Mouse (Mus musculus): ENCODE data around the gene Birc2. TPM values are rescaled to one million over a fixed set of nuclear protein-coding genes. Genes with fewer than 3 reads are reported as not detected.

The Birc2 gene
- polyA plus RNA-seq (2014; fragmentation: Illumina TruSeq; extraction: RNeasy Lipid Tissue Mini Kit (QIAGEN cat#74804); ENCODE audit: low read depth, low replicate concordance) = 45.5 TPM

DNA sequence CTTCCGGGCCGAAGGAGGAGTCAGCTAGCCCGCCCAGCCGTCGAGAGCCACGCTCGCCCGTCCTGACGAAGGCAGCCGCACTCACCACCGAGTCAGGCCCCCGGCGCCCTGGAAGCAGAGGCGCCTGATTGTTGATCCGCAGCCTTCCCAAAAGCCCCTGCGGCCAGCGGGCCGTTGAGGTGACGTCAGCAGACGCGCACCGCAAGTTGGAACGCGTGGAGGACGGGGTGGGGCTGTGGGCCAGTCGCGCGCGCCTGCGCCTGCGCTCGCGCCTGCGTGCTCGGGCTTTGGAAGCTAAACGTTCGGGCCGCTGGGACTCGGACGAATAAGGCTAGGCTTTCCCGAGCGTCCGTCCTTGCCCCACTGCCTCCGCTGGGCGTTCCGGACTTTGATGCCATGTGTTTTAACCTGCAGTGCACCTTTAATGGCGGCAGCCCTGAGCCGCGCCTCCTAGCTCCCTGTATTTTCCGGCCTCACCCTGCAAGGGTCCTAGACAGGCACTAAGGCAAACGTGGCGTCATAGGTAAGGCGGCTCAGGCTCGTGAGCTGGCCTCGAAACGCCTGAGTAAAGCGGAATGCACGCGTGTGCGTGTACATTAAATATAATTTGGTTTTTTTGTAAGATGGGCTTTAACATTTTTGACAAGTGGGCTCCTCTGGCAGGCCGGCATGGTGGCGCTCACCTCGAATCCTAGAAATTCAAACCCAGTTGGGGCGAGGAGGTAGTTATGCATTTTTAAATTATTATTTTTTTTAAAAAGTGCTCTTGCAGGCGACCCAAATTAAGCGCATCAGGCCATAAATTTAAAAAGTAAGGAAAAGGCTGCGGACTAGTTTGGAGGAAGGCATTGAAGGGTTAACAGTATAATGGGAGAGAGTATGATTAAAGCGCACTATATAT, at the start of gene Birc2:
Birc2 (minus strand) TSS at position 160 of the 901 bp plus-strand sequence.

DNA sequence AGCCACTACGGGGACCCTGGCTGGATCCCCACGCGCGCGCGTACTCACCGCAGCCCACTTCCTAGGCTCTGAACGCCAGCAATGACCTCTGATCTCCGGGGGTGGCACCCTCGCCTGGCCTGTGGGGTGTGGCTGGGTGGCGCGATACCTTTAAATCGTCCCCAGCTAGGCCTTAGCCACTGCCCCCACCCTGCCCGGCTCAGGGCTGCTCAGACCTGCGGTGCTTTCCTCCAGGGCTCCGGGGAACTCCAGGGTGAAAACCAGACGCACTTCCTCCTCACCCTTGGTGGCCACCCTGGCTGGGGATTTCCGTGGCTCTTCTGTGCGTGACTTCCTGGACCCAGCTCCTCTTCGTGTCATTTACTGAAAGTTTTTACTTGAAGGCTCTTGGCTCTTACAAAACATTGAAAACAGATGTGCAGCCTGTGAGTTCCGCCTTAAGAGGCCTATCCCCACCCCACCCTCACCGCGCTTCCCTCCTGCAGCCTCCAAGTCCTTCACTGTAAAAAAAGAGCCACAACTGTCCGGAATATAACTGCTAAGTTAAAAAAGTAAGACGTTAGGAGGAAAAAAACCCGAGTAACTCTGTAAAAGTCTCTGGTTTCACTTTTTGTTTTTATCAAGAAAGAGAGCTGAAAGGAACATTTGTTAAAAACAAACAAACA, 36.0 kb upstream of the Birc2 start, which contains the start of gene Birc3:
Birc3 (minus strand) TSS at position 412 of the 665 bp plus-strand sequence.

Other genes with a start within 250 kb of the Birc2 start
- not detected for gene Mmp20, start 208.8 kb downstream of the Birc2 start, polyA plus RNA-seq (2014; fragmentation: Illumina TruSeq; extraction: RNeasy Lipid Tissue Mini Kit (QIAGEN cat#74804); ENCODE audit: low read depth, low replicate concordance)
- gene Mmp7, start 145.0 kb downstream of the Birc2 start, polyA plus RNA-seq (2014; fragmentation: Illumina TruSeq; extraction: RNeasy Lipid Tissue Mini Kit (QIAGEN cat#74804); ENCODE audit: low read depth, low replicate concordance) = 65.5 TPM
- gene Tmem123, start 73.0 kb downstream of the Birc2 start, polyA plus RNA-seq (2014; fragmentation: Illumina TruSeq; extraction: RNeasy Lipid Tissue Mini Kit (QIAGEN cat#74804); ENCODE audit: low read depth, low replicate concordance) = 102 TPM
- gene Birc3, start 36.1 kb upstream of the Birc2 start, polyA plus RNA-seq (2014; fragmentation: Illumina TruSeq; extraction: RNeasy Lipid Tissue Mini Kit (QIAGEN cat#74804); ENCODE audit: low read depth, low replicate concordance) = 32.0 TPM
- 59.1 TPM for gene Yap1, start 167.5 kb upstream of the Birc2 start, polyA plus RNA-seq (2014; fragmentation: Illumina TruSeq; extraction: RNeasy Lipid Tissue Mini Kit (QIAGEN cat#74804); ENCODE audit: low read depth, low replicate concordance)
- 6.8 TPM for gene Cfap300, start 205.8 kb upstream of the Birc2 start, polyA plus RNA-seq (2014; fragmentation: Illumina TruSeq; extraction: RNeasy Lipid Tissue Mini Kit (QIAGEN cat#74804); ENCODE audit: low read depth, low replicate concordance)

Data from adipose tissue, adult 10 weeks (tissue).